Mouse (Mus musculus) layer of hippocampus, postnatal 25 days (tissue): ENCODE measurements around the gene Dhcr24. TPM values are rescaled to one million over a fixed set of nuclear protein-coding genes. Genes with fewer than 3 reads are reported as not detected.
A peak's percentile ranks its signal among the peaks of the same experiment; 100 is the strongest.

Source experiments
- DNase-seq, 2 experiments: peaks; one replicate each; pipeline ENCODE4 v3.0.0; 2022; ENCODE audit warnings: mixed read lengths in 2 of 2, low spot score in 1 of 2; ENCODE audit errors: extremely low spot score in 1 of 2
- total RNA-seq, 2 experiments: library from RNA; stranded (reverse); gene quantifications; 2 replicates each; pipeline ENCODE4 v1.2.3; 2021

The Dhcr24 gene
- total RNA-seq, 2 experiments from 2014 or later, result 72.3 to 77.3 TPM

GRCm38 (mm10) chr4:106597741-106598140 lies 36.9 kb downstream of the Dhcr24 start:
- no peak for DNase-seq

GRCm38 (mm10) chr4:106599415-106599814 lies 38.6 kb downstream of the Dhcr24 start:
- no peak for DNase-seq

- DNase-seq, result no peak
Measured at GRCm38 (mm10) chr4:106600770-106601169, 39.9 kb downstream of the Dhcr24 start.

GRCm38 (mm10) chr4:106606639-106607554 lies 46.1 kb downstream of the Dhcr24 start:
- DNase-seq, result no peak

GRCm38 (mm10) chr4:106607905-106608304 lies 47.1 kb downstream of the Dhcr24 start:
- DNase-seq, result no peak

- DNase-seq, result no peak
Measured at GRCm38 (mm10) chr4:106613105-106613504, 52.3 kb downstream of the Dhcr24 start.

- no peak for DNase-seq
Measured at GRCm38 (mm10) chr4:106613560-106613959, 52.7 kb downstream of the Dhcr24 start.

- DNase-seq, result peak; percentile 78 to 83
Measured at GRCm38 (mm10) chr4:106614180-106614797, 53.5 kb downstream of the Dhcr24 start.

- no peak for DNase-seq
Measured at GRCm38 (mm10) chr4:106614881-106615280, 54.0 kb downstream of the Dhcr24 start.

- DNase-seq, result no peak
Measured at GRCm38 (mm10) chr4:106615637-106616036, 54.8 kb downstream of the Dhcr24 start.

GRCm38 (mm10) chr4:106617056-106617455 lies 56.2 kb downstream of the Dhcr24 start, which contains the start of gene Lexm:
TSS of gene Lexm (minus strand) at chr4:106617241.
- DNase-seq, result no peak

- DNase-seq, result no peak
Measured at GRCm38 (mm10) chr4:106618898-106619297, 58.1 kb downstream of the Dhcr24 start.

GRCm38 (mm10) chr4:106621428-106621827 lies 60.6 kb downstream of the Dhcr24 start:
- DNase-seq, result no peak

- no peak for DNase-seq
Measured at GRCm38 (mm10) chr4:106622030-106622493, 61.2 kb downstream of the Dhcr24 start, which contains the start of gene Ttc22. TSS of gene Ttc22 (plus strand) at chr4:106622432.

GRCm38 (mm10) chr4:106622712-106623111 lies 61.9 kb downstream of the Dhcr24 start:
- DNase-seq, result no peak

GRCm38 (mm10) chr4:106624271-106624670 lies 63.4 kb downstream of the Dhcr24 start:
- DNase-seq, result no peak

GRCm38 (mm10) chr4:106627809-106628208 lies 67.0 kb downstream of the Dhcr24 start:
- no peak for DNase-seq

- no peak for DNase-seq
Measured at GRCm38 (mm10) chr4:106628650-106629360, 68.0 kb downstream of the Dhcr24 start.

- DNase-seq, result no peak
Measured at GRCm38 (mm10) chr4:106629374-106629773, 68.5 kb downstream of the Dhcr24 start.

GRCm38 (mm10) chr4:106630333-106631220 lies 69.7 kb downstream of the Dhcr24 start:
- DNase-seq, result peak; percentile 79 to 90
